Mouse (Mus musculus) intestine, embryonic 15.5 days (tissue): ENCODE measurements around the gene Angptl6. TPM values are rescaled to one million over a fixed set of nuclear protein-coding genes. Genes with fewer than 3 reads are reported as not detected.

ENCODE experiments used
- ATAC-seq: fragments of 200-750 bp; cut with Nextera tagmentation; 2 replicates; pipeline ENCODE4 v1.8.0; 2017; ENCODE audit warnings: moderate TSS enrichment, moderate library complexity
- H3K27ac ChIP-seq: fragments of 300-500 bp; sonication (generic); 2 replicates; pipeline ENCODE4 v1.5.1; 2015; ENCODE audit warnings: mild to moderate bottlenecking, inconsistent platforms
- H3K27me3 ChIP-seq: fragments of 300-500 bp; sonication (generic); replicated peaks from 2 replicates; pipeline ENCODE4 v1.6.1; 2015; ENCODE audit warnings: inconsistent platforms
- H3K36me3 ChIP-seq: fragments of 300-500 bp; sonication (generic); 2 replicates; pipeline ENCODE4 v1.6.1; 2015; ENCODE audit warnings: inconsistent platforms
- H3K4me1 ChIP-seq: fragments of 300-500 bp; sonication (generic); replicated peaks from 2 replicates; pipeline ENCODE4 v1.6.1; 2015; ENCODE audit warnings: inconsistent platforms
- H3K4me2 ChIP-seq: fragments of 300-500 bp; sonication (generic); replicated peaks from 2 replicates; pipeline ENCODE4 v1.6.1; 2015; ENCODE audit warnings: mild to moderate bottlenecking, inconsistent platforms
- H3K4me3 ChIP-seq: fragments of 300-500 bp; sonication (generic); replicated peaks from 2 replicates; pipeline ENCODE4 v1.5.1; 2015; ENCODE audit warnings: inconsistent platforms
- H3K9ac ChIP-seq: fragments of 300-500 bp; sonication (generic); 2 replicates; pipeline ENCODE4 v1.6.1; 2015; ENCODE audit warnings: inconsistent platforms
- H3K9me3 ChIP-seq: fragments of 300-500 bp; sonication (generic); 2 replicates; pipeline ENCODE4 v1.6.1; 2016; ENCODE audit warnings: inconsistent platforms
- WGBS: fragments of 180-500 bp; shearing (Covaris S2); methylation state at CpG from one replicate; pipeline ENCODE4 v1.1.7; 2015; 5-methylcytosine and 5-hydroxymethylcytosine counted together
- polyA plus RNA-seq: library from polyadenylated mRNA; unstranded; fragments of >200 nt; fragmentation: Nextera tagmentation; extraction: Ambion mirVana; gene quantifications from 2 replicates; pipeline ENCODE4 v1.2.1, GENCODE M21; 2015

The Angptl6 gene
- polyA plus RNA-seq, 1 experiment from 2014 or later: 8.3 TPM

DNA sequence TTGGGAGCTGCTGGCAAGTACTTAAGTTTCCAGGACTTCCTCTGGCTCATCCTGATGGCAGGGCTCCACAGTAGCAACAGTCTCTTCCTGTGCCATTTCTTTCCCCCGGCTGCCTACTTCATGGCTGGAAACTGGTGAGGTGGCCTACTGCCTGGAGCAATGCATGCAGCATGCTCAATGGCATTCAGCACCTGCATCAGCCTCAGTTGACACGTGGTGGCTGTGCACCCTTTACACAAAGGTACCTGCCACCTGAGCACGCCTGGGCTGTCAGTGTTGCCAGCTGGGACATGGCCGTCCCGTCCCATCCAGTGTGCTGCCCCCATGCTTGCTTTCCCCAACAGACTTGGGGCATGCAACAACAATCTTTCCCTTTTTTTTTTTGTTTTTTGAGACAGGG lies 13.5 kb upstream of the Angptl6 start:
- Histone ChIP-seq H3K27ac (0 out of 2 replicates have a peak overlapping the region, but pooled peaks have one; percentile 13), H3K27me3 (no peaks in the 10 kb centered on the region), H3K9ac (no peak overlapping the region), H3K4me1 (peaks cover 25% of the 10 kb centered on the region), H3K36me3 (peaks cover 61% of the 10 kb centered on the region), H3K9me3 (no peaks in the 10 kb centered on the region), H3K4me2 (no peak overlapping the region), H3K4me3 (no peak overlapping the region)
- no peak for ATAC-seq
- 60% methylated on average over 5 of the region's 5 CpGs for WGBS

- ATAC-seq: no peak
- H3K4me3 ChIP-seq: no peak overlapping the region
- peaks cover 61% of the 10 kb centered on the region for H3K36me3 ChIP-seq
- 57% methylated on average over 5 of the region's 5 CpGs for WGBS
- no peak overlapping the region for H3K27ac ChIP-seq
- peaks cover 20% of the 10 kb centered on the region for H3K4me1 ChIP-seq
- no peak overlapping the region for H3K4me2 ChIP-seq
- H3K27me3 ChIP-seq: no peaks in the 10 kb centered on the region
- H3K9me3 ChIP-seq: no peaks in the 10 kb centered on the region
- H3K9ac ChIP-seq: no peak overlapping the region
Measured at GRCm38 (mm10) chr9:20892104-20892653, 12.7 kb upstream of the Angptl6 start.

GRCm38 (mm10) chr9:20891339-20892103 lies 12.0 kb upstream of the Angptl6 start:
- no peak overlapping the region for H3K4me3 ChIP-seq
- H3K27ac ChIP-seq: no peak overlapping the region
- H3K36me3 ChIP-seq: peaks cover 61% of the 10 kb centered on the region
- H3K4me1 ChIP-seq: peaks cover 14% of the 10 kb centered on the region
- ATAC-seq: no peak
- no peak overlapping the region for H3K4me2 ChIP-seq
- H3K27me3 ChIP-seq: no peaks in the 10 kb centered on the region
- 76% methylated on average over 26 of the region's 26 CpGs for WGBS
- H3K9ac ChIP-seq: no peak overlapping the region
- no peaks in the 10 kb centered on the region for H3K9me3 ChIP-seq

GRCm38 (mm10) chr9:20890411-20890810 lies 10.9 kb upstream of the Angptl6 start:
- Histone ChIP-seq H3K27ac (no peak overlapping the region), H3K9ac (no peak overlapping the region), H3K27me3 (no peaks in the 10 kb centered on the region), H3K9me3 (no peaks in the 10 kb centered on the region), H3K4me2 (no peak overlapping the region), H3K36me3 (peaks cover 51% of the 10 kb centered on the region), H3K4me1 (peaks cover 14% of the 10 kb centered on the region), H3K4me3 (no peak overlapping the region)
- WGBS: 90% methylated on average over 5 of the region's 5 CpGs
- no peak for ATAC-seq

GRCm38 (mm10) chr9:20889185-20890141 lies 9.9 kb upstream of the Angptl6 start:
- ATAC-seq: no peak
- Histone ChIP-seq H3K9me3 (no peaks in the 10 kb centered on the region), H3K4me2 (peak overlapping the region; percentile 66), H3K27me3 (no peaks in the 10 kb centered on the region), H3K9ac (peak overlapping the region; percentile 29; the same call in 1 of the 2 replicates), H3K27ac (0 out of 2 replicates have a peak overlapping the region, but pooled peaks have one; percentile 40), H3K36me3 (peaks cover 42% of the 10 kb centered on the region), H3K4me3 (peak overlapping the region; percentile 92), H3K4me1 (peaks cover 14% of the 10 kb centered on the region)
- 82% methylated on average over 29 of the region's 29 CpGs for WGBS

GRCm38 (mm10) chr9:20888386-20888765 lies 8.8 kb upstream of the Angptl6 start:
- Histone ChIP-seq H3K27ac (peak overlapping the region; percentile 91; the same call in 1 of the 2 replicates), H3K9ac (peak overlapping the region; percentile 86), H3K27me3 (no peaks in the 10 kb centered on the region), H3K4me3 (peak overlapping the region; percentile 92), H3K36me3 (peaks cover 31% of the 10 kb centered on the region), H3K9me3 (no peaks in the 10 kb centered on the region), H3K4me2 (peak overlapping the region; percentile 66), H3K4me1 (peaks cover 14% of the 10 kb centered on the region)
- under 1% methylated on average over 30 of the region's 30 CpGs for WGBS
- peak; percentile 47; the same call in 1 of the 2 replicates for ATAC-seq

DNA sequence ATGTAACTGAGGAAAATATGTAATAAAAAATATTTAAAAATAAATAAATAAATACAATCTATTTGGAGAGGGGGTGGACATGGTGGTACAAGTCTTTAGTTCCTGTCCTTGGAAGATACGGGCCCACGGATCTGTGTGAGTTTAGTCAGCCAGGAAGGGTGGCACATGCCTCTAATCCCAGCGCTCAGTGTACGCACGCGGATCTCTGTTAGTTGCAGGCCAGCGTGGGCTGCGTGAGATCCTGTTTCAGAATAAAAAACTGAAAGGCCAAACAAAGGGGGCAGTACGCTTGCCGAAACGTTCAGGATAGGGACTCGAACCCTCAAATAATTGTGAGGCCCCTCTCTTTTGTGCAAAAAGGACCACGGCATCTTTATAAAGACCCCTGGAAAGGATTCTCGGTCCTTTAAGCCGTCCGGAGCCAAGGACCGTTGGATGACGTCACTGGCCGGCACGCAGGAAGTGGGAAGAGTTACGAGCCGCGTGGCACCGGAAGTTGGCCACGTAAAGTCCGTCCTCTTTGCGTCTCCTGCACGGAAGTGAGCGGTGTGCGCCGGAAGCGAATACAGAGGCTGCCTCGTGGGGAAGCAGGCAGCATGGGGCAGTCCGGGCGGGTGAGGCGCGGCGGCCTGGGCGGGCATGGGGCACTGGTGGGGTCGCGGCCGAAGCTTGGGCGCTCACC lies 8.3 kb upstream of the Angptl6 start, which contains the start of gene Ppan:
Gene Ppan (plus strand): TSS at position 472 of the 682 bp plus-strand sequence.
- WGBS: under 1% methylated on average over 43 of the region's 43 CpGs
- H3K4me1 ChIP-seq: peaks cover 13% of the 10 kb centered on the region
- peak within 1 kb of the TSS; percentile 86 for H3K9ac ChIP-seq
- peak within 1 kb of the TSS; percentile 92 for H3K4me3 ChIP-seq
- H3K4me2 ChIP-seq: peak within 1 kb of the TSS; percentile 66
- peaks cover 30% of the 10 kb centered on the region for H3K36me3 ChIP-seq
- peak within 1 kb of the TSS; percentile 91 for H3K27ac ChIP-seq
- ATAC-seq: peak; percentile 98
- H3K9me3 ChIP-seq: no peaks in the 10 kb centered on the region
- no peaks in the 10 kb centered on the region for H3K27me3 ChIP-seq

DNA sequence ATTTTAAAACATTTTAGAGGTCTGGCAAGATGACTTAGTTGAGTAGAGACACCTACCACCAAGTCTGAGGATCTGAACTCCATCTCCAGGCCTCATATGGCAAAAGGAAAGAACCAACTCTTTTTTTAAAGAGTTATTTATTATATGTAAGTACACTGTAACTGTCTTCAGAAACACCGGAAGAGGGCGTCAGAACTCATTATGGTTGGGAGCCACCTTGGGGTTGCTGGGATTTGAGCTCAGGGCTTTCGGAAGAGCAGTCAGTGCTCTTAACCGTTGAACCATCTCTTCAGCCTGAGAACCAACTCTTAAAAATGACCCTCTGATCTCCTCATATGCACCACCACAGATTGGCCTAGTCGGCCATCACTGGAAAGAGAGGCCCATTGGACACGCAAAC lies 7.7 kb upstream of the Angptl6 start:
- H3K27me3 ChIP-seq: no peaks in the 10 kb centered on the region
- no peak for ATAC-seq
- H3K36me3 ChIP-seq: peaks cover 28% of the 10 kb centered on the region
- peaks cover 11% of the 10 kb centered on the region for H3K4me1 ChIP-seq
- peak overlapping the region; percentile 66; the same call in 1 of the 2 replicates for H3K4me2 ChIP-seq
- 85% methylated on average over 6 of the region's 6 CpGs for WGBS
- no peak overlapping the region for H3K9ac ChIP-seq
- no peak overlapping the region for H3K27ac ChIP-seq
- no peaks in the 10 kb centered on the region for H3K9me3 ChIP-seq
- no peak overlapping the region for H3K4me3 ChIP-seq

- Histone ChIP-seq H3K4me3 (no peak overlapping the region), H3K4me1 (peaks cover 11% of the 10 kb centered on the region), H3K27ac (no peak overlapping the region), H3K36me3 (peaks cover 22% of the 10 kb centered on the region), H3K27me3 (no peaks in the 10 kb centered on the region), H3K4me2 (no peak overlapping the region), H3K9me3 (no peaks in the 10 kb centered on the region), H3K9ac (no peak overlapping the region)
- ATAC-seq: no peak
- 96% methylated on average over 2 of the region's 2 CpGs for WGBS
Measured at GRCm38 (mm10) chr9:20886563-20886962, 7.0 kb upstream of the Angptl6 start.

DNA sequence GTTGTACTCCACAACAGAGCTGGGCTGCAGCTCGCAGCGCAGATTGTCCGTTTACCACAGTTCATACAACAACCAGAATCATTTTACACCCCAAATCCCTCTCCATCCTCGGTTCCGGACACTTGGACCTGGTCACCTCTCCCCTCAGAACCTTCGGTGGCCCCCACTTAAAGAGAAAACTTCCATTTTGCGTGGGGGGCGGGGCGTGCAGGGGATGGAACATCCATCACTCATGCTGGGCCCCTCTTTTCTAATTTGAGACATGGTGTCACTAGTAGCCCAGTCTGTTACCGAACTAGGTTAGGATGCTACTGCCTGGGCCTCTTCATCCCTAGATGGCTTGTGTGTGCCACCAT lies 839 bp downstream of the Angptl6 start:
- peak; percentile 2; the same call in 1 of the 2 replicates for ATAC-seq
- Histone ChIP-seq H3K27ac (peak overlapping the region; percentile 94), H3K4me1 (peaks cover 7% of the 10 kb centered on the region), H3K4me3 (peak overlapping the region; percentile 44), H3K27me3 (no peaks in the 10 kb centered on the region), H3K4me2 (peak overlapping the region; percentile 84), H3K9ac (peak overlapping the region; percentile 74), H3K36me3 (no peaks in the 10 kb centered on the region), H3K9me3 (no peaks in the 10 kb centered on the region)
- WGBS: 10% methylated on average over 10 of the region's 10 CpGs

DNA sequence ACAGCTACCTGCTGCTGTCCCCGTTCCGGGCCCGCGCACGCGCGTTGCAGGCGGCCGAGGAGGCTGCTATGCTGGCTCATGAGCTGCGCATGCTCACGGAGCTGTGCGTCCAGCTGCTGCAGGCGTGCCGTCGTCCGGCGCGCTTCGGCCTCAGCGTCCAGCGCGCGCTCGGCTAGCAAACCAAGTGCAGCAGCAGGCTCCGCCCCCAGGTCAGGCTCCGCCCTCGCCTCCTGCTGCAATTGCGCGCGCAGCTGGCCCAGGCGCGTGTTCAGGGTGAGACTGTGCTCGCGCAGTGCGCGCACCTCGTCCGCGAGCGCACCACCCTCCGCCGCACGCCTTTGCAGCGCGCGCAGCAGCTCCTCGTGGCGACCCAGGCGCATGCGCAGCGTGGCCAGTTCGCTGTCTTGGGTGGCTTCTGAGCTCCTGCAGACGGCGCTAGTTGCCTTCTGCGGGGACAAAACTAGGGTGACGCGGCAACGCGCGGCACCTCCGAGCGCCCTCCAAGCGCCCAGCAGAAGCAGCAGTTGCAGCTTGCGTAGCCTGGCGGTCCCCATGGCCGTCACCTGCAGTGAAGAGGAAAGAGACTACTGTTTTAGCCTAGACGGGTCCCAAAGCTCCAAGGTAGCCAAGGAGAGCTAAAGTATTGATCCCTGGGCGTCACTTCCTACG lies 1.4 kb downstream of the Angptl6 start:
- peak; percentile 97 for ATAC-seq
- Histone ChIP-seq H3K27ac (peak overlapping the region; percentile 94), H3K27me3 (no peaks in the 10 kb centered on the region), H3K9me3 (no peaks in the 10 kb centered on the region), H3K4me2 (peak overlapping the region; percentile 84), H3K4me3 (peak overlapping the region; percentile 44), H3K9ac (peak overlapping the region; percentile 74), H3K36me3 (no peaks in the 10 kb centered on the region), H3K4me1 (peaks cover 7% of the 10 kb centered on the region)
- under 1% methylated on average over 69 of the region's 69 CpGs for WGBS
